Mouse (Mus musculus) ovary, postnatal 14 days (tissue): ENCODE results near the gene Mocs1.
A peak's percentile ranks its signal among the peaks of the same experiment; 100 is the strongest.
"Not testable (repeated sequence)": the region's sequence is repeated elsewhere in the genome, so short reads cannot be mapped to it uniquely, and the experiment has no call there.

Experiments used
- DNase-seq: peaks from one replicate; pipeline ENCODE4 v3.0.0; 2022; ENCODE audit warnings: low spot score

Mocs1 gene

GRCm38 (mm10) chr17:49432071-49432711 is 4.0 kb downstream of the Mocs1 start:
- DNase-seq: peak; percentile 54

- DNase-seq: no peak
These were observed 4.9 kb downstream of the Mocs1 start for GRCm38 (mm10) chr17:49433071-49433470.

- DNase-seq: no peak
These were observed 6.1 kb downstream of the Mocs1 start for GRCm38 (mm10) chr17:49434236-49434635.

GRCm38 (mm10) chr17:49435081-49435480 is 6.9 kb downstream of the Mocs1 start:
- DNase-seq: no peak

- DNase-seq: no peak
These were observed 8.5 kb downstream of the Mocs1 start for GRCm38 (mm10) chr17:49436631-49437030.

- DNase-seq: not testable (repeated sequence)
These were observed 9.1 kb downstream of the Mocs1 start for GRCm38 (mm10) chr17:49437306-49437705.

GRCm38 (mm10) chr17:49438822-49439574 is 10.8 kb downstream of the Mocs1 start:
- DNase-seq: no peak

GRCm38 (mm10) chr17:49439706-49440105 is 11.5 kb downstream of the Mocs1 start:
- DNase-seq: no peak

GRCm38 (mm10) chr17:49440331-49441130 is 12.4 kb downstream of the Mocs1 start:
- no peak for DNase-seq

GRCm38 (mm10) chr17:49442841-49443240 is 14.7 kb downstream of the Mocs1 start:
- DNase-seq: not testable (repeated sequence)

GRCm38 (mm10) chr17:49448570-49449229 is 20.5 kb downstream of the Mocs1 start:
- no peak for DNase-seq

- DNase-seq: no peak
These were observed 21.1 kb downstream of the Mocs1 start for GRCm38 (mm10) chr17:49449230-49449608.

GRCm38 (mm10) chr17:49450922-49451321 is 22.8 kb downstream of the Mocs1 start:
- DNase-seq: no peak

GRCm38 (mm10) chr17:49456334-49456733 is 28.2 kb downstream of the Mocs1 start:
- no peak for DNase-seq

- no peak for DNase-seq
These were observed 29.7 kb downstream of the Mocs1 start for GRCm38 (mm10) chr17:49457833-49458232.

- DNase-seq: no peak
These were observed 30.2 kb downstream of the Mocs1 start for GRCm38 (mm10) chr17:49458386-49458785.

- no peak for DNase-seq
These were observed 36.7 kb downstream of the Mocs1 start for GRCm38 (mm10) chr17:49464884-49465283.

- peak; percentile 90 for DNase-seq
These were observed 40.1 kb downstream of the Mocs1 start for GRCm38 (mm10) chr17:49468223-49468622.

GRCm38 (mm10) chr17:49472626-49473025 is 44.5 kb downstream of the Mocs1 start:
- no peak for DNase-seq

GRCm38 (mm10) chr17:49474051-49474450 is 45.9 kb downstream of the Mocs1 start:
- DNase-seq: no peak

- no peak for DNase-seq
These were observed 47.0 kb downstream of the Mocs1 start for GRCm38 (mm10) chr17:49475174-49475573.

- DNase-seq: no peak
These were observed 49.2 kb downstream of the Mocs1 start for GRCm38 (mm10) chr17:49477370-49477769.
